Mouse (Mus musculus): ENCODE measurements at regions not wholly inside any gene's neighbourhood (a gene's known extent, or its start where the extent isn't known, plus 50 kb on each side); places are given as distances from the start of the nearest gene placed in this dataset.

DNA sequence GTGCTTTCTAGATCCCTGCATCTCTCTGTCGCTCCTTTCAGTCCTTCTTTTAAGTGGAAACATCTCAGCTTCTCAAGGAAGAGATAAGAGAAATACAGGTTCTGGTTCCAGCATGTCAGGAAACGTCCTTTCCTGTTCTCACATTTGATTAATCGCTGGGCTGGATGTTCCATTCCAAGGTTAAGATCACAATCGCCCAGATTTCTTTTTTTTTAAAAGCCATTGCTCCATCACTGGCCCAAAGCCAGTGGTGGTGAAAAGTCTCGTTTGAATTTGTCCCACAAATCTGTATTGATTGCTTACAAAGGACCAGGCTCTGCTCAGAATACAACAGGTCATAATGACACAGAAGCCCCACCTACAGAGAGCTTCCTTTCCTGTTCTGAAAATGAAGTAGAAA is 281.2 kb upstream of the Tank start:
- Histone ChIP-seq H3K4me3 (no peak overlapping the region), H3K27ac (peak overlapping the region; percentile 71), H3K79me2 (replicated peaks; ENCODE audit: control insufficient read depth, insufficient read depth, low read length) (no peaks in the 10 kb centered on the region), H3K36me3 (ENCODE audit: control insufficient read depth, insufficient read depth, low read length) (no peaks in the 10 kb centered on the region), H3K4me1 (ENCODE audit: control insufficient read depth, insufficient read depth, low read length) (peaks cover 13% of the 10 kb centered on the region), H3K27me3 (ENCODE audit: control insufficient read depth, insufficient read depth, low read length) (no peaks in the 10 kb centered on the region), H3K9ac (ENCODE audit: low read depth, low read length) (no peak overlapping the region)
- TF ChIP-seq POLR2A (IDR thresholded peaks at IDR 0.05; ENCODE audit: insufficient read depth, low read depth, low read length) = no peak
- TF ChIP-seq CTCF (IDR thresholded peaks at IDR 0.05) = no peak
- TF ChIP-seq EP300 (IDR thresholded peaks at IDR 0.05; ENCODE audit: insufficient read depth, low read depth, low read length) = no peak
- intact Hi-C loops (cut with DNase I) = loop anchor here (5.0 kb wide), 3 partner anchors 105 to 395 kb away; no protein-coding TSS in a partner anchor
- 14% methylated on average over 5 of the region's 5 CpGs for WGBS
- DNase-seq = peak in 1 of 2 experiments; percentile 21

DNA sequence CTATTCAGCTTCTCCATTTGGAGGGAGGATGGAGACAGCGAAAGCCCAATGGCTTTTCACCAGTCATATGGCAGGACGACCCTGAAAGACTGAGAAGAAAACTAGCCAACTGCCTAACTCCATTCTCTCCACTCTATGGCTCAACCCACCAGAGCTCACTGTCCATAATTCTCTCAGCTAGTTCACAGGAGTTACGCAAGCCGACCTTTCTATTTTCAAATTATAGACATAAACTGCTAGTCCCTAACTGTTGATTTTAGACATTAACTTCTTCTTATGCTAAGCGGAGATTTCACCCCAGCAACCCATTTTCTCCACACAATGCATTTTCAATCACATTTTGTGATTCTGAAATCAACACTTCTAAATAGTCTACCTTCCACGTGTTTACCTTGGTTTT is 281.8 kb upstream of the Tank start:
- TF ChIP-seq CTCF (IDR thresholded peaks at IDR 0.05) = no peak
- no peak for TF ChIP-seq EP300 (IDR thresholded peaks at IDR 0.05; ENCODE audit: insufficient read depth, low read depth, low read length)
- TF ChIP-seq POLR2A (IDR thresholded peaks at IDR 0.05; ENCODE audit: insufficient read depth, low read depth, low read length) = no peak
- Histone ChIP-seq H3K36me3 (ENCODE audit: control insufficient read depth, insufficient read depth, low read length) (no peaks in the 10 kb centered on the region), H3K27me3 (ENCODE audit: control insufficient read depth, insufficient read depth, low read length) (no peaks in the 10 kb centered on the region), H3K9ac (ENCODE audit: low read depth, low read length) (no peak overlapping the region), H3K27ac (peak overlapping the region; percentile 71), H3K4me1 (ENCODE audit: control insufficient read depth, insufficient read depth, low read length) (peaks cover 13% of the 10 kb centered on the region), H3K79me2 (replicated peaks; ENCODE audit: control insufficient read depth, insufficient read depth, low read length) (no peaks in the 10 kb centered on the region), H3K4me3 (no peak overlapping the region)
- no peak for DNase-seq
- intact Hi-C loops (cut with DNase I) = loop anchor here (5.0 kb wide), 3 partner anchors 106 to 394 kb away; no protein-coding TSS in a partner anchor
- WGBS = 74% methylated on average over 6 of the region's 6 CpGs

DNA sequence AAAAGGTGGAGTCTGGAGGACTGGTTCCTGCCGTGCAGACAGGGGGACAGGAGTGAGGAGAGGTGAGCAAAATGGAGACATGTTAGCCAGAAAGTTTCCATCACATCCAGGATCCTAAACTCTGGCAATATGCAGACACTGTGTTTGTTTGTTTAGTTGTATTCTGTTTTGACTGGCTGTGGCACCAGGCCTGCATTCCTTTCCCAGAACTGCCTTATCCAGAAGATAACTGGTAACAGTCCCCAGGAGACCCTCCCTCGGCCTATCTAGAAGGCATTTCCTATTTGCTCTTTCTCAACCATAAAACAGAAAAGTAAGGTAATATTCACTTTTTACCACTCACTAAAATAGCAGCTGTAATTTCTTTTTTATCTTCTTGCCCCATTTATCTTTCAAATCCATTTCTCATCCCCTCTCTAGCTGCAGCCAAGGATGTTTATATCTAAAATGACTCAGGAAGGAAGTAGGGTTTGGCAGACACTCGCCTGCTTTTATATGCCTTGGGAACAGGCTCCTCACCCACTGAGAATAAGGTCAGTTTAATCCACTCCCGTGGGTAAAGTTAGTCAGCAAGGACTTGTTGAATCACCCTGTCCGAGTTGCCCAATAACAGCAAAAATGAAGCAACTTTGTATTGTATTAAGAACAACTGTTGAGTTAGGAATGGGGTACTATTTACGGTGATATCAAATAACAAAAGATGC is 283.0 kb upstream of the Tank start:
- Histone ChIP-seq H3K27me3 (ENCODE audit: control insufficient read depth, insufficient read depth, low read length) (no peaks in the 10 kb centered on the region), H3K9ac (ENCODE audit: low read depth, low read length) (no peak overlapping the region), H3K36me3 (ENCODE audit: control insufficient read depth, insufficient read depth, low read length) (no peaks in the 10 kb centered on the region), H3K4me3 (no peak overlapping the region), H3K79me2 (replicated peaks; ENCODE audit: control insufficient read depth, insufficient read depth, low read length) (no peaks in the 10 kb centered on the region), H3K4me1 (ENCODE audit: control insufficient read depth, insufficient read depth, low read length) (peaks cover 13% of the 10 kb centered on the region), H3K27ac (peak overlapping the region; percentile 71)
- 28% methylated on average over 6 of the region's 6 CpGs for WGBS
- intact Hi-C loops (cut with DNase I) = loop anchor here (5.0 kb wide), 3 partner anchors 107 to 393 kb away; no protein-coding TSS in a partner anchor
- DNase-seq = peak; percentile 43 to 66
- TF ChIP-seq CTCF (IDR thresholded peaks at IDR 0.05) = no peak
- TF ChIP-seq EP300 (IDR thresholded peaks at IDR 0.05; ENCODE audit: insufficient read depth, low read depth, low read length) = no peak
- no peak for TF ChIP-seq POLR2A (IDR thresholded peaks at IDR 0.05; ENCODE audit: insufficient read depth, low read depth, low read length)

DNA sequence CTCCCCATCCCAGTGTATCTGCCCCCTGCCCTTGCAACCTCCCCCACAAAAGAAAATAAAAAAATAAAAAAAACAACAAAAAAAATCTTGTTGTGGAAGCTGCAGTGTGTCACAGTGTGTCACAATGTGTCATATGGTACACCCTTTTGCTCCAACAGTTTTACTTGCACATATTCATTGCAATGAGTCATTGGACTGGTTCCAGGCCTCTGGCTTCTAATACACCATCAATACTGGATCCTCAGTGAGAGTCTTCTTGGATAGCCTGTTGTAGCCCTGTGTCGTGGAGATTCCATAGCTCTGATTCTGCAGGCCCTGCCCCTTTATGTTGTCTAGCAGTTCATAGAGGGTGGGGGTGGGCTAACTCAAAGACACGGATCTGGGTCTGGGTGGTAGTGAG is 290.1 kb upstream of the Tank start:
- 82% methylated on average over 2 of the region's 2 CpGs for WGBS
- Histone ChIP-seq H3K4me3 (no peak overlapping the region), H3K9ac (ENCODE audit: low read depth, low read length) (no peak overlapping the region), H3K27ac (no peak overlapping the region), H3K79me2 (replicated peaks; ENCODE audit: control insufficient read depth, insufficient read depth, low read length) (no peaks in the 10 kb centered on the region), H3K4me1 (ENCODE audit: control insufficient read depth, insufficient read depth, low read length) (peaks cover 1% of the 10 kb centered on the region; the same call in 1 of the 2 replicates), H3K36me3 (ENCODE audit: control insufficient read depth, insufficient read depth, low read length) (no peaks in the 10 kb centered on the region), H3K27me3 (ENCODE audit: control insufficient read depth, insufficient read depth, low read length) (no peaks in the 10 kb centered on the region)
- intact Hi-C loops (cut with DNase I) = no loop called here
- TF ChIP-seq EP300 (IDR thresholded peaks at IDR 0.05; ENCODE audit: insufficient read depth, low read depth, low read length) = no peak
- TF ChIP-seq POLR2A (IDR thresholded peaks at IDR 0.05; ENCODE audit: insufficient read depth, low read depth, low read length) = no peak
- no peak for TF ChIP-seq CTCF (IDR thresholded peaks at IDR 0.05)
- no peak for DNase-seq

DNA sequence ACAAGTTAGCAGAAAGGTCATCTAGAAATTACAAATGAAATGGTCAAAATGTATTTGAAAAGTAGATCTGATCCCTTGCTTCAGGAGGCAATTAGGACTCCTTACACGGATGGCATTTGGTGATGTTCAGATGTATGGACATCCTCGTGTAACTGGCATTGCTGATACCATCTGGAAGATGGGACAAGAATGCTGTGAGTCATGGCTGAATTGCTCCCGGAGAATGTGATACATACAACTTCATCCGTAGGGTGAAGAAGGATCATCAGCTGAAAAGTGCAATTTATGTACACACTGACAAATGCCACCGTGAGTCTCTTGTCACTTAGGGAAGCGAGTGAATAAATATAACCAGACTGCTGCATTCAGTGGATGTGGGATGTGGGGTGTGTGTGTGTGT is 293.7 kb upstream of the Tank start:
- Histone ChIP-seq H3K4me1 (ENCODE audit: control insufficient read depth, insufficient read depth, low read length) (peaks cover 1% of the 10 kb centered on the region; the same call in 1 of the 2 replicates), H3K27me3 (ENCODE audit: control insufficient read depth, insufficient read depth, low read length) (no peaks in the 10 kb centered on the region), H3K79me2 (replicated peaks; ENCODE audit: control insufficient read depth, insufficient read depth, low read length) (no peaks in the 10 kb centered on the region), H3K4me3 (no peak overlapping the region), H3K9ac (ENCODE audit: low read depth, low read length) (no peak overlapping the region), H3K27ac (no peak overlapping the region), H3K36me3 (ENCODE audit: control insufficient read depth, insufficient read depth, low read length) (no peaks in the 10 kb centered on the region)
- no peak for DNase-seq
- intact Hi-C loops (cut with DNase I) = no loop called here
- TF ChIP-seq POLR2A (IDR thresholded peaks at IDR 0.05; ENCODE audit: insufficient read depth, low read depth, low read length) (no peak), CTCF (IDR thresholded peaks at IDR 0.05) (no peak), EP300 (IDR thresholded peaks at IDR 0.05; ENCODE audit: insufficient read depth, low read depth, low read length) (no peak)
- 77% methylated on average over 6 of the region's 6 CpGs for WGBS

DNA sequence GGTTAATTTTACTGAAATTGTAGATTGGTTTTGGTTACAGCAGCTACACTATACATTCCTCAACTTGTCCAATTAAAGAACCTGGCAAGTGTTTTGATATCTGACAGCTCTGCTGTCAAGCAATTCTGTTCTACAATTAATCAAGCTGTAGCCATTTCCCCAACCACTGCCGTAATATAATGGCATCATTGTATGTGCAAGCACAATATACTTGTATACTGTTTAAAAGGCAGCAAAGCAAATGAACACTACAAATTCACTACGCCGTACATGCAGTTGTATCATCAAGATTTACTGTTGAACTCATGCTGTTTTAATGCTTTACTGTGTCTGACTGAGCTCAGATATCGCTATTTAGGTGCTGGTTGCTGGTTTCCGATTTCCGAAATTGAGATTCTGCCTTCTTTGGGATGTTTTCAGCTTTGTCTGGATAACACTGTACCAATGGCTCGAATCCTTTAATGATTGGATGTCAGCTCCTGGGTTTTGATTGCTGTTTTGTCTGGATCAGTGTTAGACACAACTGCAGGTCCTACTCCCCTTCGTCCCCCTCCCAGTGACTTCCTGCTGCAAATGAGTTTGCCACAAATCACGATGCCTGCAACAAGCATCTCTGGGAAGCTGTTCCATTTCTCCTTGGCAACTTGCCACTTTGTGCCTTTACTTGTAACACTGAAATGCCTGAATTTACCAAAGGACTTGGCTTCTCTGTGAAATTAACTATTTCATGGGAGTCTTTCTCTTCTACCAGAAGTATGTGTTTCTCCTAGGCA is 294.4 kb upstream of the Tank start:
- 54% methylated on average over 9 of the region's 9 CpGs for WGBS
- peaks cover 1% of the 10 kb centered on the region; the same call in 1 of the 2 replicates for H3K4me1 ChIP-seq (ENCODE audit: control insufficient read depth, insufficient read depth, low read length)
- H3K27ac ChIP-seq = no peak overlapping the region
- H3K4me3 ChIP-seq = no peak overlapping the region
- H3K27me3 ChIP-seq (ENCODE audit: control insufficient read depth, insufficient read depth, low read length) = no peaks in the 10 kb centered on the region
- no peak overlapping the region for H3K9ac ChIP-seq (ENCODE audit: low read depth, low read length)
- H3K79me2 ChIP-seq (replicated peaks; ENCODE audit: control insufficient read depth, insufficient read depth, low read length) = no peaks in the 10 kb centered on the region
- TF ChIP-seq CTCF (IDR thresholded peaks at IDR 0.05) (no peak), EP300 (IDR thresholded peaks at IDR 0.05; ENCODE audit: insufficient read depth, low read depth, low read length) (no peak), POLR2A (IDR thresholded peaks at IDR 0.05; ENCODE audit: insufficient read depth, low read depth, low read length) (no peak)
- no peaks in the 10 kb centered on the region for H3K36me3 ChIP-seq (ENCODE audit: control insufficient read depth, insufficient read depth, low read length)
- intact Hi-C loops (cut with DNase I) = no loop called here
- DNase-seq = no peak

Measured in heart, adult 2 months (tissue).